Mouse (Mus musculus): ENCODE measurements around the gene Rcc2.

DNA sequence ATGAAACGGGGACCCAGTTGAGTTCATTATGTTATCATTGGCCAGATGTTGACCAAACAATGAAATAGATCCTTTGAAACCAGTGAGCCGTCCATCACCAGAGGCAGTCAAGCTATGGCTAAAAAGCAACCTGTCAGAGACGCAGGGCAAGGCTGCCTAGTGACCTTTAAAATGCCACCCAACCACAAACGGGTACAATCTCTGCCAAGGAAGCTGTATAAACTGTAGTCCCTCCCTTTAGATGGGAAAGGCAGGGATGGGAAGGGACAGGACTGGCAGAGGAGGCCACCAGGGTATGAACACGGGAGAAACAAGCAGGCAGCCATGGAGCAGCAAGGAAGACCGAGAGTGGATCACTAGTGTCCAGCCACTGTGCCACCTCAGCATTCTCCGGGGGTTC is 35.3 kb upstream of the Rcc2 start:
- TF ChIP-seq CTCF (IDR thresholded peaks at IDR 0.05; ENCODE audit: low read depth) (no peak), EP300 (optimal IDR thresholded peaks at IDR 0.05) (no peak)
